10 mouse cellular contexts compared by ENCODE assay signal in the genomic region with DNA sequence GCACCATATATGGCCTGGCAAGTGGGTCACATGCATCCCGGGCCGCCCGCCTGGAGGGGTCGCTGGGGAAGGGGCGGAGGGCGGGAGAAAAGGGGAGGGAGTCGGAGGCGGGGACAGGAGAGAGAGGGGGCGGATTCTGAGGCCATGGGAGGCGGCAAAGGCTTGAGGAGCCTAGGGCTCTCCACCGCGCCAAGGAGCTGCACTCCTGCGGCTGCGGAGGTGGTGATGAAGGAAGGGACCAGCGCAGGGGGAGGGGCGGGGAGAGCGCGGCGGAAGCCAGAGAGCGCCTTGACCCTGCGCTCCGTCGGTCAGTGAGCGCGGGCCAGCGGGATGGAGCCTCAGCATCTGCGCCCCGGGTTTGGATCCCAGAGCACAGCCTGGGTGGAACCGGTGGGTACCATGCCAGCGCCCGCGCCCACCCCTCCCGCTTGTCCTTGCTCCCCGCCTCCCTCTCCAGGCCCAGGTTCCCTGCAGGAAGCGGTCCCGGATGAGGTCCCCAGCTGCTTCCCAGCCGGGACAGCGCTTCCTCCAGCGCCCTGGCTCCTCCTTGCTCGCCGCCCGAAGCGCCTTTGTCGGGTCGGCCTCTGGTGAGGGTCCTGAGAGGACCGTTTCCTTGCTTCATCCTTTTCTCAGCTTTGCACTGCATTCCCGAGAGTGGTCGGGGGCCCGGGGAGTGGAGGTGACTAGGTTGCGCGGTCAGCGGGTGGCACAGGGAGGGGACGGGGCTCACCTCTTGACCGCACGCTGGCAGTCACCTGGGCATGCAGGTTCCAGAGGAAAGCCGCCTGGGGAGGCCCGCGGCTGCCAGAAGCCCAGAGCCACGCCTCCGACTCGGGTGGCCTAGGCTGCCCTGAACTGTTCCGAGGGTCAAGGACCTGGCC. TPM values are rescaled to one million over a fixed set of nuclear protein-coding genes. Genes with fewer than 3 reads are reported as not detected.
DNase-seq lines count a peak whose midpoint lies in the region; ATAC-seq and TF ChIP-seq lines count a peak whose summit lies in the region.
"Not testable (repeated sequence)": the region's sequence is repeated elsewhere in the genome, so short reads cannot be mapped to it uniquely, and the experiment has no call there.
"Had no signal": no experiment of that assay in that cellular context is flagged by ENCODE, and none has a peak within 500 bp of the region (broad histone marks: within the 10 kb centered on the region; RNA-seq: fewer than 3 reads in every experiment).

A gene (plus strand): TSS at position 217 of the 881 bp plus-strand sequence.

- H3K27me3 ChIP-seq in embryonic facial prominence, embryonic 11.5 days (ENCODE audit: control insufficient read depth, insufficient read depth, low read length); hindbrain, embryonic 14.5 days (ENCODE audit: control insufficient read depth, insufficient read depth, low read length); liver, embryonic 15.5 days: not testable (repeated sequence)

- not testable (repeated sequence) for ATAC-seq in embryonic facial prominence, embryonic 11.5 days (replicated peaks; ENCODE audit: insufficient number of reproducible peaks, low FRiP score, low TSS enrichment, low read depth); hindbrain, embryonic 14.5 days (ENCODE audit: low FRiP score); liver, embryonic 15.5 days (ENCODE audit: insufficient read depth)

- not testable (repeated sequence) for H3K36me3 ChIP-seq in embryonic facial prominence, embryonic 11.5 days (replicated peaks; ENCODE audit: control insufficient read depth, insufficient read depth, low read depth, low read length); hindbrain, embryonic 14.5 days (replicated peaks; ENCODE audit: control insufficient read depth, insufficient read depth); liver, embryonic 15.5 days (replicated peaks)

- 0 out of 2 replicates have a peak within 1 kb of the TSS, but pooled peaks have one; percentile 23 for H3K9ac ChIP-seq in embryonic facial prominence, embryonic 11.5 days (replicated peaks; ENCODE audit: low read length)
- peak within 1 kb of the TSS; percentile 69 for H3K9ac ChIP-seq in hindbrain, embryonic 14.5 days
- not testable (repeated sequence) for H3K9ac ChIP-seq in liver, embryonic 15.5 days

- not testable (repeated sequence) for H3K27ac ChIP-seq in embryonic facial prominence, embryonic 11.5 days (replicated peaks; ENCODE audit: low read depth, low read length); hindbrain, embryonic 14.5 days; layer of hippocampus, adult 2 months; liver, embryonic 15.5 days (replicated peaks)

- H3K9me3 ChIP-seq in embryonic facial prominence, embryonic 11.5 days (replicated peaks; ENCODE audit: control insufficient read depth, low read length); hindbrain, embryonic 14.5 days (ENCODE audit: control insufficient read depth, low read length); liver, embryonic 15.5 days (replicated peaks): not testable (repeated sequence)

- H3K4me2 ChIP-seq in embryonic facial prominence, embryonic 11.5 days (ENCODE audit: low read depth, low read length), result peak within 1 kb of the TSS; percentile 60
- peak within 1 kb of the TSS; percentile 60 for H3K4me2 ChIP-seq in hindbrain, embryonic 14.5 days (replicated peaks)
- H3K4me2 ChIP-seq in liver, embryonic 15.5 days, result peak within 1 kb of the TSS; percentile 30

- under 1% methylated on average over 18 of the region's 62 CpGs for WGBS in embryonic facial prominence, embryonic 11.5 days
- WGBS in hindbrain, embryonic 14.5 days, result under 1% methylated on average over 19 of the region's 62 CpGs
- WGBS in liver, embryonic 15.5 days (ENCODE audit: insufficient replicate concordance), result 1% methylated on average over 27 of the region's 62 CpGs

- not testable (repeated sequence) for TF ChIP-seq CTCF in layer of hippocampus, adult 2 months (conservative IDR thresholded peaks at IDR 0.05)

- peak; percentile 0 for DNase-seq in ZHBTc4 (ENCODE audit: low read depth, low spot score)
- peak; percentile 2 for DNase-seq in embryonic facial prominence, embryonic 11.5 days (ENCODE audit: low spot score)
- DNase-seq in heart, adult 11 months, result peak; percentile 82
- DNase-seq in hindbrain, embryonic 14.5 days (ENCODE audit: low spot score), result peak; percentile 17
- DNase-seq in layer of hippocampus, adult 2 months (ENCODE audit: low spot score in 2 of 2), result peak in 1 of 2 experiments; percentile 7
- peak; percentile 41 for DNase-seq in neural tube, embryonic 10.5 days (ENCODE audit: extremely low spot score, low spot score)
- peak; percentile 26 for DNase-seq in testis, postnatal 10 days (ENCODE audit: low spot score)

- H3K4me1 ChIP-seq in embryonic facial prominence, embryonic 11.5 days (ENCODE audit: control insufficient read depth, insufficient read depth, low read length); hindbrain, embryonic 14.5 days (replicated peaks; ENCODE audit: control insufficient read depth, insufficient read depth, low read length); liver, embryonic 15.5 days (replicated peaks): not testable (repeated sequence)

- peak within 1 kb of the TSS; percentile 34 for H3K4me3 ChIP-seq in embryonic facial prominence, embryonic 11.5 days (ENCODE audit: low read depth, low read length)
- peak within 1 kb of the TSS; percentile 46 for H3K4me3 ChIP-seq in hindbrain, embryonic 14.5 days (replicated peaks; ENCODE audit: low read length)
- peak within 1 kb of the TSS; percentile 40; the same call in 1 of the 2 replicates for H3K4me3 ChIP-seq in layer of hippocampus, adult 2 months
- H3K4me3 ChIP-seq in liver, embryonic 15.5 days (replicated peaks), result not testable (repeated sequence)

RNA-seq across cellular contexts. Expression of the gene that starts here (rescaled TPM):
- 8.3 and 10.6 TPM in 2 replicates for polyA plus RNA-seq in embryonic facial prominence, embryonic 11.5 days (2014; fragmentation: Nextera tagmentation; extraction: Ambion mirVana)
- polyA plus RNA-seq in hindbrain, embryonic 14.5 days (2014; fragmentation: Nextera tagmentation; extraction: Ambion mirVana), result 27.3 and 28.4 TPM in 2 replicates
- total RNA-seq in layer of hippocampus, adult 2 months (2021), result 1 to 10 TPM; 4.4 to 5.4 TPM
- polyA plus RNA-seq in liver, embryonic 15.5 days (2015; fragmentation: Nextera tagmentation; extraction: Ambion mirVana), result 0.10 and 0.13 TPM in 2 replicates
- total RNA-seq: CH12.LX had no signal
- polyA plus RNA-seq: large intestine, adult 2 months had no signal
